Mouse (Mus musculus) heart, postnatal 25 days (tissue): ENCODE data around the gene Bdh2. TPM values are rescaled to one million over a fixed set of nuclear protein-coding genes. Genes with fewer than 3 reads are reported as not detected.

Experiments used
- DNase-seq: peaks from one replicate; pipeline ENCODE4 v3.0.0; 2022; ENCODE audit warnings: low spot score
- intact Hi-C: fragments of 180-260 bp; cut with DNase I; formaldehyde crosslinking; loops from one replicate; pipeline ENCODE4 v1.15.1; 2025
- total RNA-seq, 2 experiments: library from RNA; stranded (reverse); gene quantifications; 2 replicates each; pipeline ENCODE4 v1.2.3; 2021

Gene Bdh2
- 1 to 10 TPM; 3.7 to 3.8 TPM for total RNA-seq

GRCm38 (mm10) chr3:135280669-135281415, at the start of gene Bdh2:
TSS of gene Bdh2 (plus strand) at chr3:135281221.
- DNase-seq = peak; percentile 55
- intact Hi-C loops = loop anchor here (5.0 kb wide), 3 partner anchors 256 to 451 kb away; no protein-coding TSS in a partner anchor

GRCm38 (mm10) chr3:135232058-135232457, 49.0 kb upstream of the Bdh2 start:
- intact Hi-C loops = no loop called here
- no peak for DNase-seq

- intact Hi-C loops = no loop called here
- DNase-seq = no peak
Observed at GRCm38 (mm10) chr3:135232462-135232861, 48.6 kb upstream of the Bdh2 start.

GRCm38 (mm10) chr3:135245733-135246132, 35.3 kb upstream of the Bdh2 start:
- intact Hi-C loops = no loop called here
- no peak for DNase-seq

- intact Hi-C loops = no loop called here
- DNase-seq = no peak
Observed at GRCm38 (mm10) chr3:135246828-135247227, 34.2 kb upstream of the Bdh2 start.

- no peak for DNase-seq
- intact Hi-C loops = no loop called here
Observed at GRCm38 (mm10) chr3:135249104-135249503, 31.9 kb upstream of the Bdh2 start.

GRCm38 (mm10) chr3:135251825-135252224, 29.2 kb upstream of the Bdh2 start:
- no peak for DNase-seq
- intact Hi-C loops = no loop called here

- intact Hi-C loops = no loop called here
Observed at GRCm38 (mm10) chr3:135254784-135255183, 26.2 kb upstream of the Bdh2 start.

GRCm38 (mm10) chr3:135258919-135259318, 22.1 kb upstream of the Bdh2 start:
- intact Hi-C loops = no loop called here
- DNase-seq = no peak

More at GRCm38 (mm10) chr3:135254784-135255183, 26.2 kb upstream of the Bdh2 start:
- no peak for DNase-seq

- DNase-seq = no peak
- intact Hi-C loops = no loop called here
Observed at GRCm38 (mm10) chr3:135260233-135260632, 20.8 kb upstream of the Bdh2 start.

- DNase-seq = no peak
- intact Hi-C loops = no loop called here
Observed at GRCm38 (mm10) chr3:135268616-135269015, 12.4 kb upstream of the Bdh2 start.

- no peak for DNase-seq
- intact Hi-C loops = no loop called here
Observed at GRCm38 (mm10) chr3:135269391-135269990, 11.5 kb upstream of the Bdh2 start.

- intact Hi-C loops = no loop called here
- no peak for DNase-seq
Observed at GRCm38 (mm10) chr3:135272627-135273026, 8.4 kb upstream of the Bdh2 start.

- no peak for DNase-seq
Observed at GRCm38 (mm10) chr3:135273047-135273446, 8.0 kb upstream of the Bdh2 start.

GRCm38 (mm10) chr3:135280160-135280559, 861 bp upstream of the Bdh2 start:
- DNase-seq = no peak
- intact Hi-C loops = loop anchor here (5.0 kb wide), 3 partner anchors 257 to 452 kb away; no protein-coding TSS in a partner anchor

More at GRCm38 (mm10) chr3:135273047-135273446, 8.0 kb upstream of the Bdh2 start:
- intact Hi-C loops = no loop called here

GRCm38 (mm10) chr3:135281701-135282100, 680 bp downstream of the Bdh2 start:
- intact Hi-C loops = loop anchor here (5.0 kb wide), 3 partner anchors 256 to 451 kb away; no protein-coding TSS in a partner anchor
- DNase-seq = no peak

- DNase-seq = no peak
- intact Hi-C loops = no loop called here
Observed at GRCm38 (mm10) chr3:135285256-135285655, 4.2 kb downstream of the Bdh2 start.

- intact Hi-C loops = no loop called here
- DNase-seq = no peak
Observed at GRCm38 (mm10) chr3:135285807-135286206, 4.8 kb downstream of the Bdh2 start.

- no peak for DNase-seq
- intact Hi-C loops = no loop called here
Observed at GRCm38 (mm10) chr3:135288138-135288750, 7.2 kb downstream of the Bdh2 start.

GRCm38 (mm10) chr3:135289148-135289547, 8.1 kb downstream of the Bdh2 start:
- intact Hi-C loops = no loop called here
- no peak for DNase-seq
